Mouse (Mus musculus): ENCODE results near the gene Rxrg. TPM values are rescaled to one million over a fixed set of nuclear protein-coding genes. Genes with fewer than 3 reads are reported as not detected.

Rxrg gene
- polyA plus RNA-seq, 1 experiment from 2014 or later, result 21.4 TPM

DNA sequence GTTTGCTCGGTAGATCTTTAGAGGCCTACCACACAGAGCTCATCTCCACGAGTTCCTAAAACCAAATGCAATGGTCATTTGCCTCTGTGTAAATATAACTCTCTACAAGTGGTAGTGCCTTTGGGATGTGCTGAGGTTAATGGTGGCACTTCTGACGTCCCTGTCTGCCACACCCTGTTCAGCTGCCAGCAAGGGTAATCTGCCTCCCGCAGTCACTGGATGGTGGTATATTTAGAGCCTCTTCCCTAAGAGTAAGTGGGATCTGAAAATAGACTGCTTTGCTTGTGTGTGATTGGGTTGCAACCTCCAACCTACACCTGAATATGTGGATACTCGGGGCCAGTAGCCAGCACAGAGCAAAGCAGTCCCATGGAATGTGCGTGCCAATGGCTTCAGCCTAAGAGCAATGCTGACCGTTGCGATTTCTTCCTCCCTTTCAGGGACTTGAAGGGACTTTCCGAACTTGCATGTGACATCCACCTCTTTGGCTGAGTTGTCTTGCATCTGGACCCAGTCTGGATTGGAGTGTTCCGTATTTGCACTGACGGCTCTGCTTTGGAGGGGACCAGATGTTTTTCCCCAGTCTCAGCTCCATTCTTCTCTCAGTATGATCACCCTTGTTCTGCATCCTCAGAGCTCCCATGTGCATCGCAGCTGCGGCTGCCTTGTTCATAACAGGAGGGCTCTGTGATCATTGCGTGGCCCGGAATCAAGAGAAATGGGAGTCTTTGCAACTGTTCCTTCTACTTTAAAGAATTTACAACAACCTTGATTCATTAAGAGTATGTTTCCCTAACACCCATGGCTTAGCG, 9.2 kb upstream of the Rxrg start:
- H3K27me3 ChIP-seq (replicated peaks; ENCODE audit: control insufficient read depth, insufficient read depth, low read length), result no peaks in the 10 kb centered on the region; the same call in 1 of the 2 replicates
- H3K4me3 ChIP-seq (ENCODE audit: low read length), result no peak overlapping the region
- H3K36me3 ChIP-seq (ENCODE audit: control insufficient read depth, insufficient read depth, low read length), result no peaks in the 10 kb centered on the region
- no peak overlapping the region for H3K4me2 ChIP-seq (ENCODE audit: low read length)
- ATAC-seq, result no peak
- WGBS, result 89% methylated on average over 16 of the region's 16 CpGs
- no peak overlapping the region for H3K27ac ChIP-seq (ENCODE audit: low read depth, low read length)
- no peak overlapping the region for H3K9ac ChIP-seq (ENCODE audit: low read depth, low read length)
- peaks cover 2% of the 10 kb centered on the region for H3K4me1 ChIP-seq (ENCODE audit: control insufficient read depth, insufficient read depth, low read depth, low read length)
- H3K9me3 ChIP-seq (ENCODE audit: control insufficient read depth, low read length), result no peaks in the 10 kb centered on the region

DNA sequence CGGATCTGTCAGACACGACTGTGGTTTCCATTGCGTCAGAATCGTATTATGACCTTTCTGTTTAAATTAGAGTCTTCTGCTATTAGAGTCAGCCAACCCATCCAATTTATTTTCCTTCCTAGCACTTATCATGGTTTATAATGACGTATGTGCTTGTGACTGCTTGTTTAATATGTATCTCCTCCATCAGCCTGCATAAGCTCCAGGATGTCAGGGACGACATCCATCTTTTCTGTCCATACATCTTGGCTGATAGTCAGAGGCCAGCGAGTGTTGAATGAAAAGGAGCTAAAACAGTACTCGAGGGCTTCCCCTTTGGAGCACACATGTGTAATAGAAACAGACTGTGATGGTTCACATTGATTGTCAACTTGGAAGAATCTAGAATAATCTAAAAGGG, 6.0 kb upstream of the Rxrg start:
- Histone ChIP-seq H3K9me3 (ENCODE audit: control insufficient read depth, low read length) (no peaks in the 10 kb centered on the region), H3K4me3 (ENCODE audit: low read length) (no peak overlapping the region), H3K27ac (ENCODE audit: low read depth, low read length) (no peak overlapping the region), H3K9ac (ENCODE audit: low read depth, low read length) (no peak overlapping the region), H3K4me1 (ENCODE audit: control insufficient read depth, insufficient read depth, low read depth, low read length) (no peaks in the 10 kb centered on the region), H3K27me3 (replicated peaks; ENCODE audit: control insufficient read depth, insufficient read depth, low read length) (no peaks in the 10 kb centered on the region; the same call in 1 of the 2 replicates), H3K4me2 (ENCODE audit: low read length) (no peak overlapping the region), H3K36me3 (ENCODE audit: control insufficient read depth, insufficient read depth, low read length) (no peaks in the 10 kb centered on the region)
- 77% methylated on average over 8 of the region's 8 CpGs for whole genome bisulfite sequencing
- ATAC-seq, result no peak

DNA sequence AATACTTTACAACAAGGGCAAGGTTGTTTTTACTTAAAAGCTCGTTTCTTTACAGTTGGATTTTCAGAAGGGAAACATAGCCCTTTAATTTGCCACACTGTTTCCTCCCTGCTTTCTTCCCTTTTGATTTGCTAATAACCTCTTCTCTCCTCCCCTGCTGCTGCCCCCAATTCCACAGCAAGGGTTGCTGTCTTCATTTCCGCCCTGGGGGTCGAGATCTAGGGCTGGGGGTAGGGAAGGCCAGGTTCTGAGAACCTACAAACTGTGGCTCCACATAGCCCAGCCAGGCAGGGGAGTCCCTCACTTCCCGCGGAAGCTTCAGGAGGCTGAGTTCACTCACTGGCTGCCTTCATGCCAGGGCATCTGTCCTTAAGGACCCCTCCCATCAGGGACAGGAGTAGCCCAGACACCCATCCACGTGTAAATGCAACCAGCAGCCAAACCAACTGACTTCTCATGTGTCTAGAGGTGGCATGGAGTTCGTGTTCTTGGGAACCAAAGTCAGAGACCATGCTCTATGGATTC, 1.1 kb downstream of the Rxrg start:
- Histone ChIP-seq H3K4me1 (ENCODE audit: control insufficient read depth, insufficient read depth, low read depth, low read length) (no peaks in the 10 kb centered on the region; the same call in 1 of the 2 replicates), H3K4me3 (ENCODE audit: low read length) (peak overlapping the region; percentile 42), H3K27ac (ENCODE audit: low read depth, low read length) (no peak overlapping the region), H3K9me3 (ENCODE audit: control insufficient read depth, low read length) (no peaks in the 10 kb centered on the region), H3K27me3 (replicated peaks; ENCODE audit: control insufficient read depth, insufficient read depth, low read length) (no peaks in the 10 kb centered on the region), H3K9ac (ENCODE audit: low read depth, low read length) (0 out of 2 replicates have a peak overlapping the region, but pooled peaks have one; percentile 19), H3K36me3 (ENCODE audit: control insufficient read depth, insufficient read depth, low read length) (no peaks in the 10 kb centered on the region), H3K4me2 (ENCODE audit: low read length) (peak overlapping the region; percentile 62)
- ATAC-seq, result no peak
- WGBS, result 13% methylated on average over 7 of the region's 7 CpGs

DNA sequence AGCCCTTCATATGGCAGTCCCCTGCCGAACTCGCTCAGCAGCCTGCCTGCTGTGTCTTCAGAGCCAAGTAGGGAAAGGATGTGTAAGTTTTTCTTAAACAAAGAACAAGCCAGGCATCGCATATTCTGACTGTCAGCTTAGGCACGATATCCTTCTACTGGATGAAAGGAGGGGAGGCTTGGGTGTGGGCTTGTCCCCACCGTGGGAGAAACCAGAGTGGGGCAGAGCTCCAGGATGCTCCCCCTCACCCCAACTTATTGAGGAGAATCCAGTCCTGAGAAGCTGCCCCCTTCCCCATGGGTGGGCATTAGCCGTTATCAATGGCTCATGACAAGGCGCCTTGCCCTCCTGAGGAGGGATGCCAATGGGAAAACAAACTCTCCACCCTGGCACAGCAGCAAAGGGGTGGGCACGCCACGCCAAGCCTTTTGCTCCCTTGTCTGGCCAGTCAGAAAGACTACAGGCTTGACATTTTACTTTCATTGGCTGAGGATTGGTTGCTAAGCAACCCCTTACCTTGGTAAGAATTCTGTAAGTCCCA, 10.1 kb downstream of the Rxrg start:
- H3K4me3 ChIP-seq (ENCODE audit: low read length), result peak overlapping the region; percentile 38
- H3K9ac ChIP-seq (ENCODE audit: low read depth, low read length), result peak overlapping the region; percentile 38; the same call in 1 of the 2 replicates
- H3K4me1 ChIP-seq (ENCODE audit: control insufficient read depth, insufficient read depth, low read depth, low read length), result peaks cover 13% of the 10 kb centered on the region
- 7% methylated on average over 8 of the region's 9 CpGs for WGBS
- H3K27ac ChIP-seq (ENCODE audit: low read depth, low read length), result peak overlapping the region; percentile 70
- no peaks in the 10 kb centered on the region for H3K36me3 ChIP-seq (ENCODE audit: control insufficient read depth, insufficient read depth, low read length)
- H3K27me3 ChIP-seq (replicated peaks; ENCODE audit: control insufficient read depth, insufficient read depth, low read length), result no peaks in the 10 kb centered on the region
- H3K4me2 ChIP-seq (ENCODE audit: low read length), result peak overlapping the region; percentile 75
- peak; percentile 95 for ATAC-seq
- H3K9me3 ChIP-seq (ENCODE audit: control insufficient read depth, low read length), result no peaks in the 10 kb centered on the region

DNA sequence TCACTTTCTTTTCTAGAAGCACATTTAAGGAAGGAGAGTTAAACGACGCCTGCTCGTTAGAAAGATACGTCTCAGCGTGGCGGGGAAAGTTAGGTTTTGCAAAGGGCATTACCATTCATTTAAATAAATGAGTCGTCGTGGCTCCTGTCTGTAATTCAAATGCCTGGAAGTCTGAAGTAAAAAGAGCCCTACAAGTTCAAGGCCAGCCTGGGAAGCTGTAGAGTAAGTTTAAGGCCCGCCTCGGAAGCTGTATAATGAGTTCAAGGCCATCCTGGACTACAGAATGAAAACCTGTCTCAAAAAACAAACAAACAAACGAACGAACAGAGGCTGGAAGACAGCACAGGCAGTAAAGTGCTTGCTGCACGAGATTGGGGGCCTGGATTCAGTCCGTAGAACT, 18.9 kb downstream of the Rxrg start:
- Histone ChIP-seq H3K4me3 (ENCODE audit: low read length) (no peak overlapping the region), H3K27ac (ENCODE audit: low read depth, low read length) (no peak overlapping the region), H3K9ac (ENCODE audit: low read depth, low read length) (no peak overlapping the region), H3K4me2 (ENCODE audit: low read length) (no peak overlapping the region), H3K4me1 (ENCODE audit: control insufficient read depth, insufficient read depth, low read depth, low read length) (no peaks in the 10 kb centered on the region; the same call in 1 of the 2 replicates), H3K36me3 (ENCODE audit: control insufficient read depth, insufficient read depth, low read length) (no peaks in the 10 kb centered on the region), H3K9me3 (ENCODE audit: control insufficient read depth, low read length) (no peaks in the 10 kb centered on the region), H3K27me3 (replicated peaks; ENCODE audit: control insufficient read depth, insufficient read depth, low read length) (no peaks in the 10 kb centered on the region)
- ATAC-seq, result no peak
- WGBS, result 82% methylated on average over 14 of the region's 14 CpGs

DNA sequence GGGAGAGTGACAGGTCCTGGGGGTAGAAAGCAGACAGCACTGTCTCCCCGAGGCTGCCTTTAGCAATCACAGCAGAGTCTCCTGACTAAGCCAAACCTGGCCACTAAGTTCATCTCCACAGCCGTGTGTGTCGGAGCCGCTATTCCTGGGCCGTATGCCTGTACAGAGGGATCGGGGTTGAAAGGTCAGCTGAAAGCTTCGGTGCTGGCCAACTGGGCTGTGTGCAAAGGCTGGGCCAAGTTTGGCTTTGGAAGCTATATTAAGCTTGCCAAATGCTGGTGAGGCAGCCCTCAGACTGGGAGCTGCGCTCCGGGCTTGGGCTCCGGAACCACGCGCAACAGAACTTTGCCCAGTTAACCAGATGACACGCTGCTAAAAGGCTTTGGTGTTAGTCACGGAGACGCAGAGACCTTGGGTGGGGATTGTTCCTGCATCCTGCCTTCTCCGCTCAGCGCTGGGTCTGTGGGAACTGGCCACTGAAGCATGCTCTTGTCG, 19.9 kb downstream of the Rxrg start:
- H3K27me3 ChIP-seq (replicated peaks; ENCODE audit: control insufficient read depth, insufficient read depth, low read length), result no peaks in the 10 kb centered on the region
- no peaks in the 10 kb centered on the region; the same call in 1 of the 2 replicates for H3K4me1 ChIP-seq (ENCODE audit: control insufficient read depth, insufficient read depth, low read depth, low read length)
- no peak overlapping the region for H3K9ac ChIP-seq (ENCODE audit: low read depth, low read length)
- H3K9me3 ChIP-seq (ENCODE audit: control insufficient read depth, low read length), result no peaks in the 10 kb centered on the region
- peak overlapping the region; percentile 30 for H3K4me2 ChIP-seq (ENCODE audit: low read length)
- H3K36me3 ChIP-seq (ENCODE audit: control insufficient read depth, insufficient read depth, low read length), result no peaks in the 10 kb centered on the region
- ATAC-seq, result peak; percentile 94
- 70% methylated on average over 18 of the region's 18 CpGs for WGBS
- H3K27ac ChIP-seq (ENCODE audit: low read depth, low read length), result no peak overlapping the region
- no peak overlapping the region for H3K4me3 ChIP-seq (ENCODE audit: low read length)

DNA sequence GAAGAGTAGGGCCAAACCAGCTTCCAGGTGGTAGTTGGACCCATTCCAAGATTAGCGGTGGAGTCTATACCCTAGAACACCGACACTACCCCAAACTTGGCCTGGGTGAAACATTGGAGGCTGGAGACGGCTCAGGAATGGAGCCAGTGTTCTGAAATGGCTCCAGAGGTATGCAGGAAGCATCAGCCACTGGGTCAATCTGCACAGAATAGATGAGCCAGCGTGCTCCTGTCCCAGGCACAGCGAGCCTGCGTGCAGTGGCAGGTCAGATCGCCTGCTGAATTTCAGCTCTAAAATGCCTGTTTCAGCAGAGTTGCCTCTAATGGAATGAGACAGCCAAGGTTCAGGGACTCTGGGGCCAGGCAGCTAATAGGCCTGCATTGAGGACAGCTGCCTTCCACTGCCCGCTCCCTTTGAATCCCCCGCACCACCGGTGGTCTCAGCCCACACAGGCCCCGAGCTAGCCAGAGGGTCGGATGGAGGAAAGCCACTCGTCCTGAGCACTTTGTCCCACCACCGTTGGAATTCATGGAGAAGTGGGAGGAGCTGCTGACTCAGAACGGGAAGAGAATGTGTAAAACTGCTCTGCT, 22.1 kb downstream of the Rxrg start:
- Histone ChIP-seq H3K9ac (ENCODE audit: low read depth, low read length) (no peak overlapping the region), H3K27me3 (replicated peaks; ENCODE audit: control insufficient read depth, insufficient read depth, low read length) (no peaks in the 10 kb centered on the region), H3K4me3 (ENCODE audit: low read length) (no peak overlapping the region), H3K9me3 (ENCODE audit: control insufficient read depth, low read length) (no peaks in the 10 kb centered on the region), H3K27ac (ENCODE audit: low read depth, low read length) (no peak overlapping the region), H3K4me2 (ENCODE audit: low read length) (no peak overlapping the region), H3K36me3 (ENCODE audit: control insufficient read depth, insufficient read depth, low read length) (no peaks in the 10 kb centered on the region), H3K4me1 (ENCODE audit: control insufficient read depth, insufficient read depth, low read depth, low read length) (no peaks in the 10 kb centered on the region; the same call in 1 of the 2 replicates)
- ATAC-seq, result no peak
- 62% methylated on average over 15 of the region's 15 CpGs for WGBS

DNA sequence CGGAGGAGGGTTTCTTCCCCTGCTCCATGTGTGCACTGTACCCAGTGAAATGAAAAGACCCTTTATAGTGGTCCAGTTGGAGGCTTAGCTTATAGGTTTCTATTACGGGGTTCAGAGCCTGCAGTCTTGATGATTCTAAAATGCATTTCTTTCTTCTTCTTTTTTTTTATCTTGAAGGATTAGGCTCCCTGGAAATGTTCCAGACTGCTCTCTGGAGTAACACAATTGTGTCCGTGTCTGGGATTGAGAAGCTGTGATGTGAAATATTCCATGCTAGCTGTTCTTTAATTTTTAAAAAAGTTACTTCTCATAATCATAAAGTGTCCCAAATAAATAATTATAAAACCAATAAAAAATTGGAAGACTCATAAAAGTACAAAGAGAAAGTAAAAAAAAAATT, 26.9 kb downstream of the Rxrg start:
- Histone ChIP-seq H3K4me3 (ENCODE audit: low read length) (no peak overlapping the region), H3K27ac (ENCODE audit: low read depth, low read length) (no peak overlapping the region), H3K9ac (ENCODE audit: low read depth, low read length) (no peak overlapping the region), H3K4me2 (ENCODE audit: low read length) (no peak overlapping the region), H3K27me3 (replicated peaks; ENCODE audit: control insufficient read depth, insufficient read depth, low read length) (no peaks in the 10 kb centered on the region), H3K4me1 (ENCODE audit: control insufficient read depth, insufficient read depth, low read depth, low read length) (no peaks in the 10 kb centered on the region; the same call in 1 of the 2 replicates), H3K36me3 (ENCODE audit: control insufficient read depth, insufficient read depth, low read length) (no peaks in the 10 kb centered on the region), H3K9me3 (ENCODE audit: control insufficient read depth, low read length) (no peaks in the 10 kb centered on the region)
- WGBS, result 57% methylated on average over 3 of the region's 3 CpGs
- ATAC-seq, result no peak

DNA sequence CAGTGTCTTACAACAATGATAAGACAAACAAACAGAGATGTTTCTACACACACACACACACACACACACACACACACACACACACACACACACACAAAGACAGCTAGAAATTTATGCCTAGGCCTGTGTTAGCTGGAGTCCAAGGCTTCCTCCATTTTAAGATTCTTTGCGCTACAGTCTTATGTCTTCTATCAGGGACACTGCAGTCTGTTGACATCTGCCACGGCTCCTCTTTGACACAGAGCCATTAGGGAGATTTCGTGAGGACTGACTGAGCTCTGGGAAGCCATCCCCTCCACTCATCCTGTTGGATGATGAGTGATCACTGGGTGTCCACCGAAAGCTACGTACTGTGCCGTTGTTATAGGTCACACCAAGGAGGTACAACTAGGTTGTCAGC, 33.6 kb downstream of the Rxrg start:
- no peak overlapping the region for H3K27ac ChIP-seq (ENCODE audit: low read depth, low read length)
- no peak overlapping the region for H3K4me2 ChIP-seq (ENCODE audit: low read length)
- H3K4me3 ChIP-seq (ENCODE audit: low read length), result no peak overlapping the region
- H3K27me3 ChIP-seq (replicated peaks; ENCODE audit: control insufficient read depth, insufficient read depth, low read length), result no peaks in the 10 kb centered on the region
- H3K9ac ChIP-seq (ENCODE audit: low read depth, low read length), result no peak overlapping the region
- H3K4me1 ChIP-seq (ENCODE audit: control insufficient read depth, insufficient read depth, low read depth, low read length), result no peaks in the 10 kb centered on the region
- no peak for ATAC-seq
- peaks cover 4% of the 10 kb centered on the region; the same call in 1 of the 2 replicates for H3K36me3 ChIP-seq (ENCODE audit: control insufficient read depth, insufficient read depth, low read length)
- 89% methylated on average over 6 of the region's 6 CpGs for WGBS
- H3K9me3 ChIP-seq (ENCODE audit: control insufficient read depth, low read length), result peaks cover 3% of the 10 kb centered on the region; the same call in 1 of the 2 replicates
